Mouse (Mus musculus) brain, adult 2 months (tissue): ENCODE results near the gene Bbs9.

Source experiments
- DNase-seq: peaks from one replicate; pipeline ENCODE4 v3.0.0; 2011; ENCODE audit warnings: low read depth, low spot score

Gene Bbs9

GRCm38 (mm10) chr9:22690234-22690633 lies 214.7 kb downstream of the Bbs9 start:
- no peak for DNase-seq

GRCm38 (mm10) chr9:22695392-22695791 lies 219.9 kb downstream of the Bbs9 start:
- no peak for DNase-seq

GRCm38 (mm10) chr9:22696809-22697374 lies 221.4 kb downstream of the Bbs9 start:
- DNase-seq, result no peak

GRCm38 (mm10) chr9:22697811-22698210 lies 222.3 kb downstream of the Bbs9 start:
- no peak for DNase-seq

- no peak for DNase-seq
Observed at GRCm38 (mm10) chr9:22698501-22698900, 223.0 kb downstream of the Bbs9 start.

GRCm38 (mm10) chr9:22702065-22702611 lies 226.6 kb downstream of the Bbs9 start:
- peak; percentile 52 for DNase-seq

GRCm38 (mm10) chr9:22702812-22703367 lies 227.4 kb downstream of the Bbs9 start:
- DNase-seq, result no peak

- DNase-seq, result no peak
Observed at GRCm38 (mm10) chr9:22703541-22703940, 228.0 kb downstream of the Bbs9 start.

GRCm38 (mm10) chr9:22707166-22707913 lies 231.8 kb downstream of the Bbs9 start:
- no peak for DNase-seq

GRCm38 (mm10) chr9:22708970-22709726 lies 233.6 kb downstream of the Bbs9 start:
- DNase-seq, result peak; percentile 76

GRCm38 (mm10) chr9:22710032-22710431 lies 234.5 kb downstream of the Bbs9 start:
- peak; percentile 19 for DNase-seq

GRCm38 (mm10) chr9:22711339-22711738 lies 235.8 kb downstream of the Bbs9 start:
- no peak for DNase-seq

GRCm38 (mm10) chr9:22712743-22713142 lies 237.2 kb downstream of the Bbs9 start:
- DNase-seq, result no peak

GRCm38 (mm10) chr9:22713286-22713685 lies 237.8 kb downstream of the Bbs9 start:
- DNase-seq, result peak; percentile 44

- DNase-seq, result no peak
Observed at GRCm38 (mm10) chr9:22717583-22717982, 242.1 kb downstream of the Bbs9 start.

- no peak for DNase-seq
Observed at GRCm38 (mm10) chr9:22718174-22718823, 242.8 kb downstream of the Bbs9 start.

- DNase-seq, result no peak
Observed at GRCm38 (mm10) chr9:22732646-22733045, 257.1 kb downstream of the Bbs9 start.

- DNase-seq, result peak; percentile 17
Observed at GRCm38 (mm10) chr9:22734954-22735353, 259.4 kb downstream of the Bbs9 start.

- peak; percentile 54 for DNase-seq
Observed at GRCm38 (mm10) chr9:22735385-22735784, 259.9 kb downstream of the Bbs9 start.

- no peak for DNase-seq
Observed at GRCm38 (mm10) chr9:22737893-22738292, 262.4 kb downstream of the Bbs9 start.

GRCm38 (mm10) chr9:22738861-22739260 lies 263.3 kb downstream of the Bbs9 start:
- DNase-seq, result no peak
